Mouse (Mus musculus) 3T3-L1 (cell line): ENCODE measurements around the gene Ntn4.

Source experiments
- DNase-seq: peaks from one replicate; pipeline ENCODE4 v3.0.0-alpha.2; 2015; ENCODE audit warnings: low read depth, low spot score

Gene Ntn4

DNA sequence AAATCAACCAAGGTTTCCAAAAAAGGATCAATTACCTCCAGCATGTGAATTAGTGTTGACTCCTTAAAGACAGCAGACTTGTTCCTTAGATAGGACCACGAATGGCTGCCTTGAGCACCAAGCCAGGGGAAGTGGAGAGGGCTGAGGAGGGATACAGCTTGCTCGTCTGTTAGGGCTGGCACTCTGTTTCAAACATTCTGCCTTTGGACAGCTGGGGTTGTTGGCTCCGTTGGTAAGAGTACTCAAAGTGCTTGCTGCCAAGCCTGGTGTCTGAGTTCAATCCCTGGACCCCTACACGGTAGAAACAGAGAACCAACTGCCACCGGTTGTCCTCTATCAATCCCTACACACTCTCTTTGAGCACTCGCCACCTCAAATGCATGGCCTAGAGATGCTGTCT is 90.0 kb downstream of the Ntn4 start:
- DNase-seq, result no peak

DNA sequence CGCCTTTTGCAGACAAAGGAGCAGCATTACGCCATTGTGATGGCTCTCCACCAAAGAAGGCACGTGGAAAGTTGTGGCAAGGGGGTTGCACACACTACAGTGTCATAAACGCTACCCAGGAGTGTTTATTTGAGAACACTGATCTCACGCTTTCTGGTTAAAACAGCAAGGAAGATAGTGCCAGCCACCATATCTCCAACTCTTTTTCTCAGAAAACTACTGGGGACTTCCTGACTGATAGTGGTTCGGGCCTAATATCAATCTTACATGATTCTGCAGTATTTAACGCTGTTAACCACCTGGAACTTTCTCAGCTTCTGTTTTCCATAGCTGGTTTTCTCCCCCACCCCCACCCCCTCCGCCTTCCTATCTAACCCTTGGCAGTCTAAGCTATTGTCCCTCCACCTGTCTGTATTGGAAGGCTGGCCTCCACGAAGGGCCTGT is 90.8 kb downstream of the Ntn4 start:
- DNase-seq, result no peak

DNA sequence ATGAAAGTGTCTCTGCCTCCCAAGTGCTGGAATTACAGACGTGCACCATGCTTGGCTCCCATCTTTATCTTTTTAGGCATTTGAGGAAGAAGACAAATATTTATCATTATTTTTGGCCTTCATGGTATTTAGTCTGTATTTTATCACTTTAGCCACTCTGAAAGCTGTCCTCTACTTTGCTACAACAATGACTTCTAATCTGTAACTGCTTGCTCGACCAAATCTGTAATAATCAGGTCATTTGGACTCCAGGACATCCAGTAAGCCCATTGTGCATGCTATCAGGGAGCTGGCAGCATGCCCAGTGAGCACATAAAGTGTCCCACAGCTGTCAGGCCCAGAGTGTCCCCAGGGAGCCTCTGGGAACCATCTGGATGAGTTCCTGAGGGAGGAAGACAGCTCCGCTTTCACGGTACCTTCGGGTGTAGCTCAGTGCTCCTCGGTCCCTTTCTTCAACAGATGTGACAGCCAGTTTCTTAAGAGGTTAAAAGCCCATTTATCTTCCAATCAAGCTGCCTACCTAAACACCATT is 95.7 kb downstream of the Ntn4 start:
- no peak for DNase-seq

DNA sequence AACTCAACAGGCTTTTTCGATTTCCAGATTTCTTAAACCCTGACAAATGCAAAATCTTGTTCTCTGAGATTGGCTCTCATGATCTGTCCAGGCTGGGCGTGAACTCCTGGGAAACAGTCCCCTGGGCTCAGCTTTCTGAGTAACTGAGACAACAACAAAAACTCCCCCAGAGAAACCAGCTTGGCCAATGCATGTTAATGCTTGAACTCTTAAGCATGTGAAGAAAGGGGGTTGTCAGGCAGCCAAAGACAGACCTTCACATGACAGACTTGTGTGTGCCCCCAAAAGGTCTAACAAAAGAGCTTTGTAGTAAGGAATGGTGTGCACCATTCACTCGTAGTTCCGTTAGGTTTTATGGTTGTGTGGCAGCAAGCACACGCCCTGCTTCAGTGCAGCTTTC is 96.6 kb downstream of the Ntn4 start:
- no peak for DNase-seq

DNA sequence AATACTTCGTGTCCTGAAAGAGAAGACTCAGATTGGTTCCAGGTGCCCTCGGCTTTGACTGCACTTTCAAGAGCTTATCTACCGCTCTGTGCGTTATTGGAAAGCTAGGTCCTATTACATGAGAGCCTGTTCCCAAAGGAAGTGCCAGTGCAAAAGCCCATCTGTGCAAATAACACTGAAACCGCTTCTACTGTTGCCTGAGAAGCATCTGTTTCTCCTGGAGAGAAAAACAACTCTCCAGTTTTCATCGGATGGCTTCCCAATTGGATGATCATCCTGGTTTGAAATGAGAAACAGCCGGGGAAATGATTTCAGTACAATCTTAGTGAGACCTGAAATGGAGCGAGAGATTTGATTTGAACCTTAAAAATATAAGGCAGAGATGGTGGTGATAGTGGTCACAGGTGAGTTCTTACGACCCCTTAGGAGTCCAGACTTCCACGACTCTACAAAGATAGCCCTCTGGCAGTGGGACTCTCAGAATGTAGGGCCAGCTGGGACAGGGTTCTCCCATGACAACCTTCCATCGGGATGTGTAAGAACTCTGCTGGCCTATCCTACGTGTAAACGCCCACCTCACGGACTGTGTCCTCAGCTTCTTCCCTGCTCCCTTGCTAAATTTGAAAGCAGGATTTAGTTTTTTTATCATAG is 101.1 kb downstream of the Ntn4 start:
- DNase-seq, result no peak

DNA sequence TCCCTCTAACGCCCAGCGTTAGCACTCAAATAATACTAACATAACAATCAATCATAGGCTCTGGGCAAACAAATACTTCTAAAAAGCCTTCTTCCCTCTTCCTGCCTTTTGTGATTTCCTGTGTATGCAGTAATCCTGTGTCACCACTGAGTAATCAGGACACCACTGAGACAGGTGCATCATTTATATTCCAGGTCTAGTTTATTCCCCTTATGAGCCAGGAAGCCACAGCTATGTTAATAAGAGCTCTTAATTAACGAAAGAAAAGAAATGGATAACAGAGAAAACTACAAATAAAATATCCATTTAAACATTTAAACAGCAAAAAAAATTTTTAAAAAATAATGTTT is 101.6 kb downstream of the Ntn4 start:
- no peak for DNase-seq

DNA sequence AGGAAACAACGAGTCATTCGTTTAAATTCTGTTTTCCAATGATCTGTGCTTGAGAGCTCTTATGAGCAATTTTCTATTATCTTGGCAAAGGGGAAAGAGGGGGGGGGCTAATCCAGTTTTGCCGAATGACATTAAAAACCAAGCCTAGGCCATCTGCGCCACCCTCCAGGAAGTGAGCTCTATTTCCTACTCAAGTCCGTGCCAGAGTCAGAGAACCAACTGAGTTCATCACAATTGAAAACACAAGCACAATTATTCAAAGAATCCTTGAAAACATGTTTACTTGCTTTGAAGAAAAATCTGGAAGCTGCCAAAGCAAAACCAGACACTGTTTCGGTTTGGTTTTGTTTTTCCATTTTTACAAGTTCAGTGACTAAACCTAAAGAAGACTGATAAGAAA is 102.1 kb downstream of the Ntn4 start:
- DNase-seq, result no peak

DNA sequence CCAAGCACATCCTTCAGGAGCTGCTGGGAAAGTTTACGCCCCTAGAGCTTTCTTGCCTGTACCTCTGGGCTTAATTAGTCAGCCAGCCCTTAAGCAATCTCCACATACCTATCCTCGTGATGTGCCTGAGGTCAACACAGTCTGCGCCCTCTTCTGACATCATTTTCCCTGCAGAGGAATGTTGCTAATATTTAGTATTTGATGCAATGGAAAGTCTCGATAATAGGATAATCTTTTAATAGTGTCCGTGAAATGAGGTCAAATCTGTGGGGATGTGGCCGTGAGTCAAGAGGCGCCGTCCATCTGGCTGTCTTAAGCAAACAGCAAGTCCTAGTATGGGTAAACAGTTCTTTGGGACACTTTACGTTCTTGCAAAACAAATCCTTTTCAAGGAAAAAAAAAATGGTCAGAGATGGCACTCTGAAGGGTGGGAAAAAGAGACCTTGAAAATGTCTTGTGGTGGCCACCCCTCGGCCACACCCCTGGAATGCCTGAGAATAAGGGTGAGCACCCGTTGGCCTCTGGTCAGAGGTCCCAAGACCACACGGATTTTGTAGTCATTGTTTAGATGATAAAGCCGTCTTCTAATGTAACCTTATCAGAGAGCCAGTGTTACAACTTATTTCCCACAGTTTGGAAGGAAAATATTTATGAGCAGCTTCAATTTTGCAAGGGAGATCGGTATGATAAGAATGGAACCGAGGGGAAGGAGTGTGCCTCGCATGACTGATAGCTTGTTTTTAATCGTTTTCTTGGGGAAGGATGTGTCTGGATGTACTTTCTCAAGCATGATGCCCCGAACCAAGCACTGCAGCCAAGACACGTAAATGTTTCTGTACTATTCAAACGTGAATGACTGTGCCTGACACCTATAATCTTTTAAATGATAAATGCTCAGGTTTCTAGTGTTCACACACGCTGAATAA is 109.0 kb downstream of the Ntn4 start:
- DNase-seq, result peak; percentile 17

DNA sequence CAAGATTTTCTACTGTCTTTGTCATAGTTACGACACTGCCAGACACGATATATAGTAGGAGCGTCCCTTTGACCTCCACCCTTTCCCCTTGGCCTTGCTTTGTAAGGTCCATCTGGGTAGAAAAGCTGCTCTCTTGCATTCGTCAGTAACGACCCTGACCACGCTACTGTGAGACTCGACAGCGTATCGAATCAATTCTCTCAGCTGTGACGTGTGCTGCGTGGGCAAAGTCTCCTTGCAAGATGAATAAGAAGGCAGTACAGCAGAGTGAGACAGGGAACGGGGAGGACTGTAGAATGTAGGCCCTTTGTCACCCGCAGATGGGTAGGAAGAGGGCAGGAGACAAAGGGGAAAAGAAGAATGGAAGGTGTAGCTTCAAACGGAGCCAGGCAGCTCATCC is 110.8 kb downstream of the Ntn4 start:
- DNase-seq, result no peak

DNA sequence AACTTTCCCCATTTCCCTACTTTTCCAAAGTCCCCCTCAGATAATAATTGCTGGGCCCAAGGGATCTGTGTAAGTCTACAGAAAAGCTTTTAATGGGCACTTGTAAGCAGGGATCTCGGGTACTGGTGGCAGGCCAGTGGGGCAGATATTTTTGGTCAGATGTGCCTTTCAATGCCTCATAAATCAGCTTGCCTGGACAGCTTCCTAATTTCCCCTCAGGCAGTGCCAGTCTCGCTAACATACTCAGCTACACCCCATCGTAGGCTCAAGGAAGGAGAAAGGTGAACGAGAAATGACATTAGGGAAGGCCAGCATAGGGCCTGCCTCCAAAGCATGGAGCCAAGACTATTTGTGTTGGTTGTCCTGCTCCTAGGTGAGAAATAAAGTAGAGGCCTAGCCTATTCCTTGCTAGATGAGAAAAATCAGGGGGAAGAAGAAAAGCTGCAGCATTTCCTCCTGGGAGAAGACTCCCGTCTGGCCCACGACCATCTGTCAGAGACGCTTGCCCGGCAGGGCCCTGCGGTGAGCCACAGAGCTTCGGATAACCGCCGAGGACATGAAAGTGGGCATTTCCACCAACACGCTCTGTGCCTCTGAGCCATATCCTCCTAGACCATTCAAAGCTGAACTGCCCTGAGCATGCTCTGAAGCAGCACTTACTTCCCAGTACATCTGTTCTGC is 113.4 kb downstream of the Ntn4 start:
- peak; percentile 7 for DNase-seq

DNA sequence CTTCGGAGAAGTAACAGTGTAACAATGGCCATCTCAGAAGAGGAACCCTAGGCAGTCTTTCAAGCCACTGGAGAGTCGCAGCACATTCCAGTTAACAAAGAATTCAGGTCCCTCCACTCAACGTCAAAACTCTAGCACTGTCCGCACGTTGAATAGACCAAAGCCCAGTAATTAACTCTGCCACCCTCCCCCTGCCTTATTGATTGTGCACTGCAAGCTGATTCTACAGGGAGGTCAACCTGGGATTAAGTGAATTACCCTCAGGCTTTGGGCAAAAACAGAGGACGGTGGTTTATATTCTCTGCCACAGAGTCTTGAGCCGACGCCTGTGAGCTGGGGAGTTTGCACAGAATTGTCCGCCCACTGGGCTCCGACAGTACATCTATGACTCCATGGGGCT is 115.7 kb downstream of the Ntn4 start:
- no peak for DNase-seq

DNA sequence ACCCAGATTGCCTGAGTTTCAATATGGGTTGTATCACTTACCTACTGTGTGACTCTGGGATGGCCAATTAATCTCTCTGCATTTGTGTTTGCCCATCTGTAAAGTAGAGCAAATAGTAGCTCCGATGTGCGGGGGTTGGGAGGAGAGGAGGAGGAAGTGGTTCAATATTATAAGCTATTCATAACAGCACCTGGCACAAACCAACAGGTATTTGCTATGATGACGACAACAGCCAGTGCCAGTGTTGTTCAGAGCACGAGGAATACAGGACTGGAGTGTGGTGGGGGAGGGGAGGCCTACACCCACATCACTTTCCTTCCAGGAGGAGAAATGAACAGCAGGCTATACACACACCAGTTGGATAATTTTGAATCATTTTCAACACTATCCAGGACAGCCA is 119.2 kb downstream of the Ntn4 start:
- DNase-seq, result no peak

DNA sequence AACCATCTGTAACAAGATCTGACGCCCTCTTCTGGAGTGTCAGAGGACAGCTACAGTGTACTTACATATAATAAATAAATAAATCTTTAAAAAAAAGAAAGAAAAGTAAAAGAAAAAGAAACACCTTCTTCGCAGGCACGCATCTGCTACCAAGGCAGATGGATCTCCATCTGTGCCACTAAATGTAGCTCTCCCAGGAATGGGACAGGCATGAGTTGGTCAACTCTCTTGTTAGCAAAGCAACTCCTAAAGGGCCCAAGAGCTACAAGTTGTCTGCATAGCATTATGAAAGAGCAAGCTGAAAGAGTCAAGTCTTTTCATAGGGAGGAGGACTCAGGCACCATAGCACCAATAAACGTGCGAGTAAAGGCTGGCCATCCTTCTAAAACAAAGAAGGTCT is 119.9 kb downstream of the Ntn4 start:
- no peak for DNase-seq

DNA sequence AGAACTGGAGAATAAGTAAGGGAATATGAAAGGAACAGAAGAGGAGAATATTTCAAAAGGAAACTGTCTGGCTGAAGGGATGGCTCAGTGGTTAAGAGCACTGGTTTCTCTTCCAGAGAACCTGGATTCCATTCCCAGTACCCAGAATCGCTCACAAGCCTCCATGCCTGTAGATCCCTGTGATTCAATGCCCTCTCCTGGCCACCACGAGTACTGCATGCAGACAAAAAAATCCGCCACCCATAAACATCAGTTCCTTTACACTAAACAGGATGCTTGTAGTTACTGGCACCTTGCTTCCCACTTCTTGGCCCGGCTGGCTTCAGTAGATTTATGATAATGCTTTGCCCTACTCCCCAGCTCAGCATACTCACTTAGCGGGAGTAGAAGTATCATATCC is 122.6 kb downstream of the Ntn4 start:
- DNase-seq, result peak; percentile 59

DNA sequence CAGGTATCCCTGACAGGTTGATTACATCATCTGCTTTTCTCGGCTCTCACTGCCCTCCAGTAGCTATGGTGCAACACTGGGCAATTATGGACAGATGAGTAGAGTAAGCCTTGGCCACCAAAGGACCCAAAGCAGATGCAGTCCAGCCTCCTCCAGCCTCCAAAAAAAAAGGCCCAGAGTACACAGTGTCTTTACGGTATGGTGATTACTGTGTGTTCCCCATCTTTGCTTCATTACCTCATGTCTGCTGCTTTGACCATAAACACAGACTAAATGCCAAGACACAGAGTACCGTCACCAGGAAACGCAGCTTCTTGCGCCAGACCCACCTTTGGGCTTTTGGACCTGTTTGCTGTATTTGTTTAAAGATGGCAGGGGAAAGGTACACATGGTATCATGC is 125.7 kb downstream of the Ntn4 start:
- DNase-seq, result no peak

DNA sequence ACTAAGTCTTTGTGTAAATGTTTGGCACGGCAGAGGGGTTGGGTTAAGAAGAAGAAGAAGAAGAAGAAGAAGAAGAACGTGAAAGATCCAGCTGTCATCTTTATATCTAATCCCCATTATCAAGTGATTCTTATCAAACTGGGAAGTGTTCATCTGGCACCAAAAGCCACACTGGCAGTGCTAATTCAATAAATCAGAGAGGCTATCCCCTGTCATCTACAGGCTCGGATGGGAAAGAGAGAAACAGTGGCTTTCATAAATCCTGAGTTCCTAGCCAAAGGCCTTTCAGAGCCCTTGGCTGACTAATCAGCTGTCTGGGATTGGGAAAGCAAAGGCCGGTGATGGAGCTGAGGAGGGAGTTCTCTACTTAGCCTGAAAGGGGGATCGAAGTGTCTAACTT is 126.8 kb downstream of the Ntn4 start:
- peak; percentile 18 for DNase-seq

DNA sequence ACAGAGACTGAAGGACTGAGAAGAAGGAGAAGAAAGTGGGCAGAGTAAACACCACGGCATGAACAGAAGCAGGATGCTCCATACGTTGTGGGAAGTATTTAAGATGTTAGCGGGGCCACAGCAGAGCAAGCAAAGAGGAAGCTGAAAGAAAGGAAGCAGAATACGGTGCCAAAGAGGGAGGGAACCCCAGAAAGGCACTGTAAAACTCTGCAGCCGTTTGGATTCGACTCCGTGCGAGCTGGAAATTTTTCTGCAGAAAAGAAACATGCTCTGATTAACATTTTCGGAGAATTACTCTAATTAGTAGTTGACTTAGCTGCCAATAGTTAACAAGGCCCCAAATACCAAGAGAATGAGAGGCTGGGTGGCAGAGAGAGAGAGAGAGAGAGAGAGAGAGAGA is 127.7 kb downstream of the Ntn4 start:
- DNase-seq, result no peak

DNA sequence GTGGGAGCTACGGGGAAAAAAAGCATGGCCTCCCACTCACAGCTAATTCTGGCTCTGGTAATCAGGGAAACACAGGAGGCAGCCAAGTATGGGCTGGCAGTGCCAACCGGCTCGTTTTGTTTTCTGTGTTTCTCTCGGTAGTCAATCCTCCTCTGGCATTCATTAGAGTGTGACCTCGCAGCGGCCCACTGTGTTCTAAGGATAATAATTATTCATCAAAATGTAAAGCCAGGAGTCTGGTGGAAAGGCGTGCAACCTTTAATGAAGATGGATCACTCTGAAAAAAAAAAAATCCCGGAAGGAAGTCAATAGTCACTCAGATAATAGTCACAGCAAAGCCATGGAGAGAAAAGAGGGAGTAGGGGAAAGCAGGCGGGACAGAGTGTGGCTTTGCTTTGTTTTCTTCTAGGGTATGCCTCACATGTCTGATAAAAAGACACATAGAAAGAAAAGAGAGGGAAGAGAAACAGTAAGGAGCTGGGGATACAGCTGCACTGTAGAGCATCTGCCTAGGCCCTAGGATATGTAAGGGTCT is 131.5 kb downstream of the Ntn4 start:
- DNase-seq, result no peak

DNA sequence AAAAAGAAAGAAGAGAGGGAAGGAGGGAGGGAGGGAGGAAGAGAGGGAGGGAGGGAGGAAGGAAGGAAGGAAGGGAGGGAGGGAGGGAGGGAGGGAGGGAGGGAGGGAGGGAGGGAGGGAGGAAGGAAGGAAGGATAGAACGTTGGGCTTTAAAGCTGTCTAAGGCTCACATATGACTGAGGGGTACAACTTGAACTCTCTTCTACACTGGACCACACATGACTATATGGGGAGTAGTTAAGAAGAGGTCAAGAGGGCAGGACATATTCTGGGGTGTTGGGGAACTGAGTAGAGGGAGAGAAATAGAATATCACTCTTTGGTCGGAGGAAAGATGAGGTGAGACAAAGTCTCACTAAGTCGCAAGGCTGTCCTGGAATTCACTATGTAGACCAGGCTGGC is 132.0 kb downstream of the Ntn4 start:
- no peak for DNase-seq

DNA sequence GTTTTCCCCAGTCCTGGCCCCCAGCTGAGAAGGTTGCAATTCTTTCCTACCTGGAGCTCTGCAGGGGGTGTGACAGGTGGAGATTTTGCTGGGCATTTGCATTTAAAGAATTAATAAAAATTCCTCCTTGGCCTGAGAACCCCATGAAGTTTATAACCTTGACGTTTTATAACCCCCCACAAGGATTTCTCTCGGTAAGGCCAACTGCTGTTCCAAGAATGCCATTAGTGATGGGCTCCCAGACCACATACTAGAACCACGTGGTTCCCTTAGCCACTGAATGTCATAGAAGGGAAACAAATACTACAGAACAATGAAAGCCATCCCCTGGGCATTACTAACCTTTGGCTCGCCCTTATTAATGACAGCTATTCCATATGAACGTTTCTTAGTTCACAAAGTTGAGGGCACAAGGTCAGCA is 136.3 kb downstream of the Ntn4 start:
- DNase-seq, result no peak

DNA sequence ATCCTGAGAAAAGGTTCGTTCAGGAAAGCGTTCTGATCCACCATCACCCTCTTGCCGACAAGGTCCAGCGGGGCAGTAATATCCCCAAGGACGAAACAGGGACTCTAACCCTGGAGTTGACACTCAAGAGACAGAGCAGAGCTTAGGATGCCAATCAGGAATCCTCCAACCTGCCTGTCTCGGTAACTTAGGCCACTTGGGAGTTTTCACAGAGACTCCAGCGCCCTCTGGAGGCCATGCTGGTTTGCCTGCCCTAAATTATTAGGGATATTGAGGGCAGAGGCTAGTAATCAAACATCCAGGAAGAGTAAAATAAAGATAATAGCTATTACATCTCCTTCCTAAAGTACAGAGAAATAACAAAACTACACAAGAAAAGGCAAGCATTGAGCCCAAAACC is 136.9 kb downstream of the Ntn4 start:
- DNase-seq, result no peak
